Mouse (Mus musculus) lung, postnatal 0 days (tissue): ENCODE results near the gene Amer2.

Experiments used
- CTCF ChIP-seq: IDR thresholded peaks from 2 replicates; pipeline ENCODE4 v1.5.1; 2016; ENCODE audit warnings: antibody characterized with exemption, mild to moderate bottlenecking
- EP300 ChIP-seq: IDR thresholded peaks from 2 replicates; pipeline ENCODE4 v1.6.1; 2016; ENCODE audit warnings: antibody characterized with exemption, mild to moderate bottlenecking, control low read depth

- TF ChIP-seq CTCF, result no peak
- TF ChIP-seq EP300, result no peak
Measured at GRCm38 (mm10) chr14:60386591-60387501, 13.8 kb downstream of the Amer2 start.
